Mouse (Mus musculus) forebrain, embryonic 15.5 days (tissue): Measurements from ENCODE around the gene Scyl3. TPM values are rescaled to one million over a fixed set of nuclear protein-coding genes. Genes with fewer than 3 reads are reported as not detected.

Source experiments
- ATAC-seq: fragments of 200-750 bp; cut with Nextera tagmentation; replicated peaks from 2 replicates; pipeline ENCODE4 v1.8.0; 2017; ENCODE audit warnings: mild to moderate bottlenecking, moderate TSS enrichment, moderate library complexity
- H3K27ac ChIP-seq: fragments of 300-500 bp; sonication (generic); replicated peaks from 2 replicates; pipeline ENCODE4 v1.5.1; 2015; ENCODE audit warnings: mild to moderate bottlenecking, inconsistent platforms
- H3K27me3 ChIP-seq: fragments of 300-500 bp; sonication (generic); 2 replicates; pipeline ENCODE4 v1.6.1; 2015; ENCODE audit warnings: inconsistent platforms
- H3K36me3 ChIP-seq: fragments of 300-500 bp; sonication (generic); 2 replicates; pipeline ENCODE4 v1.6.1; 2015; ENCODE audit warnings: mild to moderate bottlenecking, inconsistent platforms
- H3K4me1 ChIP-seq: fragments of 300-500 bp; sonication (generic); 2 replicates; pipeline ENCODE4 v1.6.1; 2015; ENCODE audit warnings: inconsistent platforms
- H3K4me2 ChIP-seq: fragments of 300-500 bp; sonication (generic); replicated peaks from 2 replicates; pipeline ENCODE4 v1.6.1; 2015; ENCODE audit warnings: mild to moderate bottlenecking, inconsistent platforms
- H3K4me3 ChIP-seq: fragments of 300-500 bp; sonication (generic); 2 replicates; pipeline ENCODE4 v1.5.1; 2015; ENCODE audit warnings: mild to moderate bottlenecking, inconsistent platforms
- H3K9ac ChIP-seq: fragments of 300-500 bp; sonication (generic); replicated peaks from 2 replicates; pipeline ENCODE4 v1.6.1; 2015; ENCODE audit warnings: mild to moderate bottlenecking, inconsistent platforms
- H3K9me3 ChIP-seq: fragments of 300-500 bp; sonication (generic); 2 replicates; pipeline ENCODE4 v1.6.1; 2016; ENCODE audit warnings: inconsistent platforms
- WGBS: fragments of 180-500 bp; shearing (Covaris S2); methylation state at CpG from one replicate; pipeline ENCODE4 v1.1.7; 2015; ENCODE audit warnings: mixed read lengths; 5-methylcytosine and 5-hydroxymethylcytosine counted together
- polyA plus RNA-seq: library from polyadenylated mRNA; unstranded; fragments of >200 nt; fragmentation: Nextera tagmentation; extraction: Ambion mirVana; gene quantifications from 2 replicates; pipeline ENCODE4 v1.2.1, GENCODE M21; 2015

The Scyl3 gene
- polyA plus RNA-seq, 1 experiment from 2014 or later: 17.9 TPM

DNA sequence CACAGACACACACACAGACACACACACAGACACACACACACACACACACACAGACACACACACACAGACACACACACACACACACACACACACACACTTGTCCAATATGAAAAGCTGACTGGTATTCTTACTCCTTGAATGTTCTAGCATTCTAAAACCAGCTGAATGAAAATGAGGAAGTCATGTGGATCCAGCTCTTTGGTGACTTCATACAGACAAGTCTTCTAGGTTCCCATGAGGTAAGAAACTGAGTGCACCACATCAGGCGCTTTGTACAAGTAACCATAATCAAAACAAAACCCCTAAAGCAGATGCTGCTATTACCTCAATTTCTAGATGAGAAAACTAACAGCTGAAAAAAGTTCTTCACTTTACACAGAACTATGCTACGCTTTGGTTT lies 46.2 kb downstream of the Scyl3 start:
- Histone ChIP-seq H3K4me3 (no peak overlapping the region), H3K9ac (no peak overlapping the region), H3K27me3 (no peaks in the 10 kb centered on the region), H3K9me3 (no peaks in the 10 kb centered on the region), H3K27ac (no peak overlapping the region), H3K36me3 (0 out of 2 replicates have a peak, but pooled peaks cover 5% of the 10 kb centered on the region), H3K4me2 (no peak overlapping the region), H3K4me1 (no peaks in the 10 kb centered on the region)
- ATAC-seq: no peak
- 95% methylated on average over 2 of the region's 2 CpGs for WGBS

DNA sequence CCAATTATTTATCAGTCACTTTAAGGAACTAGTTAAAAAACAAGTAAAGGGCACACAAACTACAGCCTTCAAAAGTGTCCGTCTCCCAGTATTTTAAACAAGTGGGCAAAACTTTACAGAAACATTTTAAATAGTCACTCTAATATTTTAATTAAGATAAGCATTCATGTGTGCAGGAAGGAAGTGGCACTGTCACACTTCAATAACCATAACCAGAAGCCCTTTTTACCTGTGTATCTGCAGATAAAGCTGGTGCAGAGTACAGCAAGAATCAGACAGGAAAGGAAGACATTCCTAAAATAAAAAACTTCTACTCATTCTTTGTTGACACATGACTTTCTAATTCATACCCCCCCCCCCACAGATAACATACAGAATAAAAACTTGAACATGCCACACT lies 47.6 kb downstream of the Scyl3 start:
- H3K36me3 ChIP-seq: 0 out of 2 replicates have a peak, but pooled peaks cover 7% of the 10 kb centered on the region
- no peaks in the 10 kb centered on the region for H3K27me3 ChIP-seq
- no peak overlapping the region for H3K27ac ChIP-seq
- no peak overlapping the region for H3K4me3 ChIP-seq
- no peak overlapping the region for H3K4me2 ChIP-seq
- ATAC-seq: no peak
- H3K4me1 ChIP-seq: no peaks in the 10 kb centered on the region
- H3K9ac ChIP-seq: no peak overlapping the region
- 80% methylated on average over 1 of the region's 1 CpGs for WGBS
- H3K9me3 ChIP-seq: no peaks in the 10 kb centered on the region

DNA sequence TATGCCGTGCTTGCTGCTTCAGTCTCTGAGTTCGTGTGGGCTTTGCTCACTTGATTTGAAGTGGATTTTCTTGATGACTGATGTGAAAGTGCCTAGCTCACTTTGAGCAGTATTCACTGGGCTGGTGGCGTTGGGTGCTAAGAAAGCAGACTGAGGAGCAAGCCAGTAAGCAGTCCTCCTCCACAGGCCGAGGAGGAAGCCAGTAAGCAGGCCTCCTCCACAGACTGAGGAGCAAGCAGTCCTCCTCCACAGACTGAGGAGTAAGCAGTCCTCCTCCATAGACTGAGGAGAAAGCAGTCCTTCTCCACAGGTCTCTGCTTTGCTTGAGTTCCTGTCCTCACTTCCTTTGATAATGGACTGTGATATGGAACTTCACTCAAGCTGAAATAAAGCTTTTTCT lies 63.5 kb downstream of the Scyl3 start:
- H3K4me2 ChIP-seq: no peak overlapping the region
- H3K27ac ChIP-seq: no peak overlapping the region
- H3K4me1 ChIP-seq: peaks cover 8% of the 10 kb centered on the region
- no peak for ATAC-seq
- WGBS: 88% methylated on average over 4 of the region's 4 CpGs
- H3K27me3 ChIP-seq: no peaks in the 10 kb centered on the region
- no peaks in the 10 kb centered on the region for H3K36me3 ChIP-seq
- H3K4me3 ChIP-seq: no peak overlapping the region
- H3K9me3 ChIP-seq: no peaks in the 10 kb centered on the region
- H3K9ac ChIP-seq: no peak overlapping the region

DNA sequence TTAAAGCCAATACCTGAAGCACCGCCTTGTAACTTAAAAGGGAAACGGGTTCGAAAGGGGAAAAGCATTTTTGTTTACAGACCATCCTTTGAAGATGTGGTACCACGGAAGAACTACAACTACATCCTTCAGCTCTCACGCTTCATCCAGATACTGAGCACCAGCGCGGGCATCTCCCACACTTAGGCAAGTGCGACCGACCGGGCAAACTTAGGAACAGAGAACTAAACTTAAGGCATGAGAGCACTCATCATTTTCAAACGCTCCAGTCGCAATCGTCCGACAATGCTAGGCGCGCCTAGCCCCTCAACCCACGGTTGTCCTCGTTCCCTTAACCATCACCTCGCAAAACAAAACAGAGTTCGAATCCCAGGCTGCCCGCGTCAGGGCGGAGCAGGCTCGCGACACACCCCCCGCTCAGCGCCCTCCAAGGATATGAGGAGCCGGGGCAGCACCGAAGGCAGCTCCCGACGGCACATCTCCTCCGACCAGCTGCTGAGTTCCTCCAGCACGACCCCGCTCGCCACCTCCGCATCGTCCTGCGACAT lies 65.3 kb downstream of the Scyl3 start:
- 2% methylated on average over 38 of the region's 38 CpGs for WGBS
- H3K4me2 ChIP-seq: peak overlapping the region; percentile 62
- no peaks in the 10 kb centered on the region for H3K36me3 ChIP-seq
- H3K4me1 ChIP-seq: peaks cover 8% of the 10 kb centered on the region
- H3K9me3 ChIP-seq: no peaks in the 10 kb centered on the region
- peak overlapping the region; percentile 44; the same call in 1 of the 2 replicates for H3K27ac ChIP-seq
- peak overlapping the region; percentile 72 for H3K9ac ChIP-seq
- H3K27me3 ChIP-seq: no peaks in the 10 kb centered on the region
- ATAC-seq: peak; percentile 34
- peak overlapping the region; percentile 92 for H3K4me3 ChIP-seq

DNA sequence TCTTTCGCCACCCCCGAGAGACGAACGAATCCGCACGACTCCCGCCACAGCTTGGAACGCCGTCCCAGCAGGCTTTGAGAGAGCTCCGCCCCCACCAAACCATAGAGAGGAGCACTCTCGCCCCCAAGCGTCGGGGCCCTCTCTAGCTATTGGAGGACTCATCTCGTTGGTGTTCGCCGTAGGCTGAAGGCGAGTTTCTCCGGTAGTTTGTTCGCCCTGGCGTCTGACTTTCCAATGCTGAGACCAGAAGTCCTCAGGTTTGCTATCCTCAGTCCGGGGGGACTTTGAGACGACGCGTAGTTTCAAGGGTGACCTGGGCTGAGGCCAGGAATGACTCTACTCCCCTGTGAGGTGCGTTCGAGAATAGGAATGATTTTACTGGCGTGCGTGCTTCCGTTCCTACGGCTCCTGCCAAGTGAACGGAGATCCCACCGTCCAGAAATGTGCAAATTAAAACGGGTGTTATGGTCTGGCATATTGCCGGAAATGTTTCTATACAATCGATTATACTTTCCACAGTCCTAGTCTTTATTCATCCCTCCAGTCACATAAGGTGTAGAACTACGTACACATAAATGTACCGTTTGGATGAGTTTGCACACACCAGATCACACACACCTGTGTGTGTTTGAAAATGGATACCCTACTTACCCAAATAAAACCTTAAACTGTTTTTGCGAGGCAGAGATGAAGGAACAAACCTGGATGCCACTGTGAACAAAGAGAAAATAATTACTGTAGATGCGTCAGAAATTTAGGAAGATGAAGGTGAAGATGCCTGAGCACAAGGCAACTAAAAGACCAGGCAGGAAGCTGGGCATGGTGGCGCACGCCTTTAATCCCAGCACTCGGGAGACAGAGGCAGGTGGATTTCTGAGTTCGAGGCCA lies 66.1 kb downstream of the Scyl3 start, which contains the start of the genes BC055324 and Mettl18:
Gene BC055324 (minus strand): TSS at position 76 of the 888 bp plus-strand sequence.
Gene Mettl18 (plus strand): TSS at position 169 of the 888 bp plus-strand sequence.
- no peaks in the 10 kb centered on the region for H3K27me3 ChIP-seq
- no peaks in the 10 kb centered on the region for H3K9me3 ChIP-seq
- peak within 1 kb of the TSS; percentile 72 for H3K9ac ChIP-seq
- peaks cover 8% of the 10 kb centered on the region for H3K4me1 ChIP-seq
- peak within 1 kb of the TSS; percentile 62 for H3K4me2 ChIP-seq
- peak within 1 kb of the TSS; percentile 74 for H3K27ac ChIP-seq
- peak; percentile 99 for ATAC-seq
- 2% methylated on average over 43 of the region's 43 CpGs for WGBS
- peak within 1 kb of the TSS; percentile 92 for H3K4me3 ChIP-seq
- no peaks in the 10 kb centered on the region for H3K36me3 ChIP-seq

DNA sequence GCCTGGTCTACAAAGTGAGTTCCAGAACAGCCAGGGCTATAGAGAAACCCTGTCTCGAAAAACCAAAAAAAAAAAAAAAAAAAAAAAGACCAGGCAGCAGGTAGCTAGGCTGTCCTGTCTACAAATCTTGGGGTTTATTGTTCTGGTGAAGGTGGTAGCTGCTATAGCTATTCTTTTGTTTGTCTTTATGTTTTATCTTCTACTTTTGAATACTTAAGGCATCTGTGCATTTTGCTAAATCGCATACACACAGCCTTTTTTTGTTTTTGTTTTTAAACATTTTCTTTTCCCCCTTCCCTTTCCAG lies 66.7 kb downstream of the Scyl3 start:
- Histone ChIP-seq H3K27me3 (no peaks in the 10 kb centered on the region), H3K4me3 (peak overlapping the region; percentile 92), H3K9ac (peak overlapping the region; percentile 72), H3K27ac (peak overlapping the region; percentile 74; the same call in 1 of the 2 replicates), H3K4me2 (peak overlapping the region; percentile 42), H3K9me3 (no peaks in the 10 kb centered on the region), H3K36me3 (no peaks in the 10 kb centered on the region), H3K4me1 (peaks cover 8% of the 10 kb centered on the region)
- WGBS: 98% methylated on average over 1 of the region's 2 CpGs
- ATAC-seq: no peak

DNA sequence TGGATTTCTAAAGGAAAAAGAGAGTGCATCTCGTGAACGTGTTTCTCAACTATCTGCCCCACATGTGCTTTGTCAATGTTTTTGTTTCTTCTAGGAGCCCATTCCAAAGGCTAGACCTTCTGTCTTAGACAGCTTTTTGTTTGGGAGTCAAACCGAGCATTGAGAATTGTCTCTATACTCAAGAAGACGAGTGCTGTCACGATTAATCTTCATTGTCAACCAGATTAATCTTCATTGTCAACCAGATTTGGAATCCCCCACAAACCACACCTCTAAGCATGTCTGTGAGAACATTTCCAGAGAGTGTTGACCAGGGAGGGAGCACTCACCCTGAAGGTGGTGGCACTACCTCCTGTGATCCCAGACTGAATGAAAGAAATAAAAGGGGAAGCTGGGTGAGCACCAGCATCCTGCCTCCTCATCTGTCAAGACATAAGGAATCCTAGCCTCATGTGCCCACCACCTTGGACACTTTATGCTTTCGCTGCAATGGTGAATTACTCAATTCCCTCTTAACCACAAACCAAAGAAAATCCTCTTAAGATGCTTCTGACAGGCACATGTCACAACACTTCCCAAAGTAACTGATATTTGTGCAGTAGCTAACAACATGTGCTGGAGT lies 73.0 kb downstream of the Scyl3 start:
- no peak overlapping the region for H3K27ac ChIP-seq
- no peak overlapping the region for H3K9ac ChIP-seq
- no peaks in the 10 kb centered on the region for H3K4me1 ChIP-seq
- no peaks in the 10 kb centered on the region for H3K36me3 ChIP-seq
- H3K4me3 ChIP-seq: no peak overlapping the region
- WGBS: 58% methylated on average over 6 of the region's 6 CpGs
- no peaks in the 10 kb centered on the region for H3K27me3 ChIP-seq
- H3K4me2 ChIP-seq: no peak overlapping the region
- H3K9me3 ChIP-seq: no peaks in the 10 kb centered on the region
- no peak for ATAC-seq

DNA sequence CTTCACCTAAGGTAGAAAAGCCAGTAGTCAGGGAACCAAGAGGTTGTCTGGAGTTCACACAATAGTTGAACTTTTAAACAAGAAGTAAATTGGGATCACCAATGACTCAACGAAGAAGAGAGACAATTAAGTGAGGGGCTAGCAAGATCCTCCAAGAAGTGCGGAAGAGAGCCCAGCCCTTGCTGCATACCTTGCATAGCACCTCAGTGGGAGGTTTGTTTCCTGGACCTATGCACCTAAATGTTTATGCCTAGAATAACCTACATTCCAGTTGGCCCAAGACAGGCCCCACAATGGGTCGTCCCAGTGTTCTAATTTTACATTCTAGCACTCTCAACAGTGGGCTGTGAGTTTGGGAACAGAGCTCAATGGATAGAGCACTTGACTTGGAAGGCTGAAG lies 75.4 kb downstream of the Scyl3 start:
- Histone ChIP-seq H3K9ac (no peak overlapping the region), H3K27me3 (no peaks in the 10 kb centered on the region), H3K27ac (no peak overlapping the region), H3K9me3 (no peaks in the 10 kb centered on the region), H3K36me3 (no peaks in the 10 kb centered on the region), H3K4me2 (no peak overlapping the region), H3K4me3 (no peak overlapping the region), H3K4me1 (no peaks in the 10 kb centered on the region)
- WGBS: 81% methylated on average over 3 of the region's 3 CpGs
- ATAC-seq: no peak

Other genes with a start within 250 kb of the Scyl3 start
- gene Mettl11b, start 203.9 kb upstream of the Scyl3 start, polyA plus RNA-seq: 0.66 and 1.0 TPM in 2 replicates
- 98.1 and 107 TPM in 2 replicates for gene Kifap3, start 149.5 kb upstream of the Scyl3 start, polyA plus RNA-seq
- gene BC055324, start 65.7 kb downstream of the Scyl3 start, polyA plus RNA-seq: 10.9 and 12.0 TPM in 2 replicates
- gene Mettl18, start 65.8 kb downstream of the Scyl3 start, polyA plus RNA-seq: 8.6 and 9.2 TPM in 2 replicates
- not detected in 2 replicates for gene Sele, start 119.1 kb downstream of the Scyl3 start, polyA plus RNA-seq
- gene Sell, start 132.9 kb downstream of the Scyl3 start, polyA plus RNA-seq: 0.23 and 0.24 TPM in 2 replicates
- not detected in 2 replicates for gene Selp, start 186.2 kb downstream of the Scyl3 start, polyA plus RNA-seq
- gene F5, start 222.7 kb downstream of the Scyl3 start, polyA plus RNA-seq: 0.09 and 0.27 TPM in 2 replicates